ENCODE assay signal across 10 mouse cellular contexts in the genomic region with DNA sequence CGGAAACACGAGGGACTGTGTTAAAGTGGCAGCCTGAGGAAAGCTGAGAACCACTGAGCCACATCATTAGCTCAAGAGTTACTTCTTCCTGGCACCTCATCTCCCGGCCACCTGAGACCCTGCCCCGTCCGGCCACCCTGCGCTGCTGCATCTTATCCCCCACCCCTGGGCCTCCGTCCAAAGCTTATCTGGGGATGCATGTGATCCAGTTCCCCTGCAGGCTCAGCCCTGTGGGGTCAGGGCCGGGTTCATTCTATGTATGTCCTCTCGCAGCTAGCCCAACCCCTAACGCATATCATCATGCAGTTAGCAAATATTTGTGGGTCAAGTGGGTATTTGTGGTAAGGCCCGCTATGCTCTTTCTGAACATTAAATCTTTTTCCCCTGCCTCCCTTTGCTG. TPM values are rescaled to one million over a fixed set of nuclear protein-coding genes. Genes with fewer than 3 reads are reported as not detected.
A peak's percentile ranks its signal among the peaks of the same experiment; 100 is the strongest.
DNase-seq lines count a peak whose midpoint lies in the region; ATAC-seq and TF ChIP-seq lines count a peak whose summit lies in the region.
"Had no signal": no experiment of that assay in that cellular context is flagged by ENCODE, and none has a peak within 500 bp of the region (broad histone marks: within the 10 kb centered on the region; RNA-seq: fewer than 3 reads in every experiment).

No protein-coding gene starts in this region.

- H3K4me2 ChIP-seq in hindbrain, embryonic 14.5 days (replicated peaks): no peak overlapping the region
- peak overlapping the region; percentile 54 for H3K4me2 ChIP-seq in liver, embryonic 13.5 days
- H3K4me2 ChIP-seq in midbrain, embryonic 16.5 days (ENCODE audit: low read length): no peak overlapping the region
- H3K4me2 ChIP-seq in hindbrain, postnatal 0 days (ENCODE audit: low read depth, low read length): no peak overlapping the region

- H3K4me1 ChIP-seq in hindbrain, embryonic 14.5 days (replicated peaks; ENCODE audit: control insufficient read depth, insufficient read depth, low read length): peaks cover 17% of the 10 kb centered on the region; the same call in 1 of the 2 replicates
- H3K4me1 ChIP-seq in hindbrain, embryonic 10.5 days (replicated peaks): peaks cover 43% of the 10 kb centered on the region
- peaks cover 52% of the 10 kb centered on the region for H3K4me1 ChIP-seq in heart, embryonic 10.5 days
- peaks cover 63% of the 10 kb centered on the region for H3K4me1 ChIP-seq in liver, embryonic 13.5 days (replicated peaks)
- peaks cover 16% of the 10 kb centered on the region for H3K4me1 ChIP-seq in midbrain, embryonic 16.5 days (ENCODE audit: control insufficient read depth, insufficient read depth, low read length)
- peaks cover 16% of the 10 kb centered on the region for H3K4me1 ChIP-seq in hindbrain, postnatal 0 days (ENCODE audit: insufficient read depth, low read length)

- WGBS in hindbrain, embryonic 14.5 days: 58% methylated on average over 11 of the region's 11 CpGs
- 77% methylated on average over 11 of the region's 11 CpGs for WGBS in hindbrain, embryonic 10.5 days
- 25% methylated on average over 11 of the region's 11 CpGs for WGBS in heart, embryonic 10.5 days
- 17% methylated on average over 11 of the region's 11 CpGs for WGBS in liver, embryonic 13.5 days (ENCODE audit: insufficient replicate concordance)
- WGBS in midbrain, embryonic 16.5 days: 66% methylated on average over 11 of the region's 11 CpGs
- WGBS in hindbrain, postnatal 0 days: 63% methylated on average over 11 of the region's 11 CpGs

- no peak for ATAC-seq in hindbrain, embryonic 14.5 days (ENCODE audit: low FRiP score)
- ATAC-seq in liver, embryonic 13.5 days (ENCODE audit: low read depth): peak; percentile 54
- no peak for ATAC-seq in erythroid progenitor cell, adult 5-6 weeks (replicated peaks; ENCODE audit: low FRiP score, poor library complexity, severe bottlenecking)
- ATAC-seq in midbrain, embryonic 16.5 days: no peak
- no peak for ATAC-seq in hindbrain, postnatal 0 days

- no peaks in the 10 kb centered on the region for H3K9me3 ChIP-seq in hindbrain, embryonic 14.5 days (ENCODE audit: control insufficient read depth, low read length)
- no peaks in the 10 kb centered on the region for H3K9me3 ChIP-seq in hindbrain, embryonic 10.5 days
- H3K9me3 ChIP-seq in heart, embryonic 10.5 days: no peaks in the 10 kb centered on the region
- H3K9me3 ChIP-seq in liver, embryonic 13.5 days (replicated peaks): no peaks in the 10 kb centered on the region
- no peaks in the 10 kb centered on the region for H3K9me3 ChIP-seq in midbrain, embryonic 16.5 days (replicated peaks; ENCODE audit: control insufficient read depth, low read length, poor library complexity, severe bottlenecking)
- no peaks in the 10 kb centered on the region for H3K9me3 ChIP-seq in hindbrain, postnatal 0 days (ENCODE audit: low read length)

- no peak overlapping the region for H3K27ac ChIP-seq in hindbrain, embryonic 14.5 days
- H3K27ac ChIP-seq in hindbrain, embryonic 10.5 days: no peak overlapping the region
- peak overlapping the region; percentile 84 for H3K27ac ChIP-seq in heart, embryonic 10.5 days
- peak overlapping the region; percentile 80 for H3K27ac ChIP-seq in liver, embryonic 13.5 days
- no peak overlapping the region for H3K27ac ChIP-seq in midbrain, embryonic 16.5 days (ENCODE audit: low read length)
- no peak overlapping the region for H3K27ac ChIP-seq in hindbrain, postnatal 0 days

- no peak for TF ChIP-seq CTCF in hindbrain, postnatal 0 days (IDR thresholded peaks at IDR 0.05; ENCODE audit: low read depth)

- no peak for DNase-seq in hindbrain, embryonic 14.5 days (ENCODE audit: low spot score)
- DNase-seq in hindbrain, embryonic 10.5 days (ENCODE audit: low spot score): no peak
- peak; percentile 56 for DNase-seq in NIH3T3 (ENCODE audit: low read depth)
- DNase-seq in heart, embryonic 10.5 days (ENCODE audit: low spot score): peak; percentile 87
- peak; percentile 47 for DNase-seq in liver, embryonic 13.5 days
- DNase-seq in hindbrain, postnatal 0 days (ENCODE audit: low spot score): no peak
- DNase-seq: cerebellum, adult 9-11 months had no signal

- no peaks in the 10 kb centered on the region for H3K36me3 ChIP-seq in hindbrain, embryonic 14.5 days (replicated peaks; ENCODE audit: control insufficient read depth, insufficient read depth)
- 0 out of 2 replicates have a peak, but pooled peaks cover 2% of the 10 kb centered on the region for H3K36me3 ChIP-seq in hindbrain, embryonic 10.5 days
- peaks cover 2% of the 10 kb centered on the region; the same call in 1 of the 2 replicates for H3K36me3 ChIP-seq in heart, embryonic 10.5 days
- no peaks in the 10 kb centered on the region for H3K36me3 ChIP-seq in liver, embryonic 13.5 days
- H3K36me3 ChIP-seq in midbrain, embryonic 16.5 days (ENCODE audit: control insufficient read depth, insufficient read depth, low read length): no peaks in the 10 kb centered on the region
- no peaks in the 10 kb centered on the region for H3K36me3 ChIP-seq in hindbrain, postnatal 0 days (ENCODE audit: insufficient read depth, low read length)

- H3K27me3 ChIP-seq in hindbrain, embryonic 14.5 days (ENCODE audit: control insufficient read depth, insufficient read depth, low read length): no peaks in the 10 kb centered on the region
- no peaks in the 10 kb centered on the region for H3K27me3 ChIP-seq in hindbrain, embryonic 10.5 days (ENCODE audit: insufficient read depth, poor library complexity, severe bottlenecking)
- no peaks in the 10 kb centered on the region for H3K27me3 ChIP-seq in heart, embryonic 10.5 days (ENCODE audit: insufficient read depth, poor library complexity, severe bottlenecking)
- H3K27me3 ChIP-seq in liver, embryonic 13.5 days: no peaks in the 10 kb centered on the region
- H3K27me3 ChIP-seq in midbrain, embryonic 16.5 days (ENCODE audit: control insufficient read depth, insufficient read depth, low read depth, low read length): no peaks in the 10 kb centered on the region
- no peaks in the 10 kb centered on the region for H3K27me3 ChIP-seq in hindbrain, postnatal 0 days (ENCODE audit: insufficient read depth, low read length)

- no peak overlapping the region for H3K4me3 ChIP-seq in hindbrain, embryonic 14.5 days (replicated peaks; ENCODE audit: low read length)
- no peak overlapping the region for H3K4me3 ChIP-seq in hindbrain, embryonic 10.5 days
- H3K4me3 ChIP-seq in heart, embryonic 10.5 days: peak overlapping the region; percentile 35; the same call in 1 of the 2 replicates
- peak overlapping the region; percentile 12; the same call in 1 of the 2 replicates for H3K4me3 ChIP-seq in liver, embryonic 13.5 days (replicated peaks)
- no peak overlapping the region for H3K4me3 ChIP-seq in midbrain, embryonic 16.5 days (ENCODE audit: low read depth, low read length)
- no peak overlapping the region for H3K4me3 ChIP-seq in hindbrain, postnatal 0 days (ENCODE audit: low read length)

- H3K9ac ChIP-seq in hindbrain, embryonic 14.5 days: peak overlapping the region; percentile 5; the same call in 1 of the 2 replicates
- H3K9ac ChIP-seq in liver, embryonic 13.5 days: peak overlapping the region; percentile 48
- H3K9ac ChIP-seq in midbrain, embryonic 16.5 days (ENCODE audit: low read depth, low read length): no peak overlapping the region
- H3K9ac ChIP-seq in hindbrain, postnatal 0 days (replicated peaks; ENCODE audit: low read length): no peak overlapping the region

RNA-seq across cellular contexts. Expression of gene Nipsnap2, which starts 4.4 kb away (rescaled TPM):
- polyA plus RNA-seq in hindbrain, embryonic 14.5 days (2014; fragmentation: Nextera tagmentation; extraction: Ambion mirVana): 83.9 and 89.1 TPM in 2 replicates
- polyA plus RNA-seq in hindbrain, embryonic 10.5 days (2016; fragmentation: Nextera tagmentation; extraction: Ambion mirVana): 73.4 and 74.3 TPM in 2 replicates
- polyA plus RNA-seq in heart, embryonic 10.5 days (2016; fragmentation: Nextera tagmentation; extraction: Ambion mirVana): 140 and 220 TPM in 2 replicates
- polyA plus RNA-seq in liver, embryonic 13.5 days (2015; fragmentation: Nextera tagmentation; extraction: Ambion mirVana): 28.4 and 29.7 TPM in 2 replicates
- 9.7 and 13.8 TPM in 2 replicates for total RNA-seq in erythroid progenitor cell, adult 5-6 weeks (2015; ENCODE audit: low replicate concordance)
- total RNA-seq in erythroid progenitor cell, adult 5-6 weeks (2017; ENCODE audit: low replicate concordance): 1.7 and 14.9 TPM in 2 replicates
- 87.7 and 90.4 TPM in 2 replicates for polyA plus RNA-seq in midbrain, embryonic 16.5 days (2015; fragmentation: Nextera tagmentation; extraction: Ambion mirVana)
- 72.3 and 75.7 TPM in 2 replicates for total RNA-seq in hindbrain, postnatal 0 days (2014; rRNA removed)
- 115 and 125 TPM in 2 replicates for polyA plus RNA-seq in hindbrain, postnatal 0 days (2015; fragmentation: Nextera tagmentation; extraction: Ambion mirVana)

RNA-seq across cellular contexts. Expression of gene Mrps17, which starts 14.0 kb away (rescaled TPM):
- 169 and 184 TPM in 2 replicates for polyA plus RNA-seq in hindbrain, embryonic 14.5 days (2014; fragmentation: Nextera tagmentation; extraction: Ambion mirVana)
- 183 and 185 TPM in 2 replicates for polyA plus RNA-seq in hindbrain, embryonic 10.5 days (2016; fragmentation: Nextera tagmentation; extraction: Ambion mirVana)
- polyA plus RNA-seq in heart, embryonic 10.5 days (2016; fragmentation: Nextera tagmentation; extraction: Ambion mirVana): 162 and 176 TPM in 2 replicates
- polyA plus RNA-seq in liver, embryonic 13.5 days (2015; fragmentation: Nextera tagmentation; extraction: Ambion mirVana): 131 and 133 TPM in 2 replicates
- total RNA-seq in erythroid progenitor cell, adult 5-6 weeks (2015; ENCODE audit: low replicate concordance): 54.9 and 95.9 TPM in 2 replicates
- 31.1 and 45.7 TPM in 2 replicates for total RNA-seq in erythroid progenitor cell, adult 5-6 weeks (2017; ENCODE audit: low replicate concordance)
- 167 and 170 TPM in 2 replicates for polyA plus RNA-seq in midbrain, embryonic 16.5 days (2015; fragmentation: Nextera tagmentation; extraction: Ambion mirVana)
- 112 and 113 TPM in 2 replicates for total RNA-seq in hindbrain, postnatal 0 days (2014; rRNA removed)
- 156 and 157 TPM in 2 replicates for polyA plus RNA-seq in hindbrain, postnatal 0 days (2015; fragmentation: Nextera tagmentation; extraction: Ambion mirVana)

RNA-seq across cellular contexts. Expression of gene Sept14, which starts 21.0 kb away (rescaled TPM):
- polyA plus RNA-seq in hindbrain, embryonic 14.5 days (2014; fragmentation: Nextera tagmentation; extraction: Ambion mirVana): not detected in 2 replicates
- polyA plus RNA-seq in hindbrain, embryonic 10.5 days (2016; fragmentation: Nextera tagmentation; extraction: Ambion mirVana): not detected in 2 replicates
- polyA plus RNA-seq in heart, embryonic 10.5 days (2016; fragmentation: Nextera tagmentation; extraction: Ambion mirVana): not detected in 2 replicates
- polyA plus RNA-seq in liver, embryonic 13.5 days (2015; fragmentation: Nextera tagmentation; extraction: Ambion mirVana): not detected in 2 replicates
- not detected in 2 replicates for total RNA-seq in erythroid progenitor cell, adult 5-6 weeks (2015; ENCODE audit: low replicate concordance)
- not detected in 2 replicates for total RNA-seq in erythroid progenitor cell, adult 5-6 weeks (2017; ENCODE audit: low replicate concordance)
- polyA plus RNA-seq in midbrain, embryonic 16.5 days (2015; fragmentation: Nextera tagmentation; extraction: Ambion mirVana): not detected in 2 replicates
- total RNA-seq in hindbrain, postnatal 0 days (2014; rRNA removed): not detected in 2 replicates
- polyA plus RNA-seq in hindbrain, postnatal 0 days (2015; fragmentation: Nextera tagmentation; extraction: Ambion mirVana): not detected in 2 replicates
- total RNA-seq: left cerebral cortex, postnatal 10 days had no signal

RNA-seq across cellular contexts. Expression of gene Psph, which starts 58.0 kb away (rescaled TPM):
- polyA plus RNA-seq in hindbrain, embryonic 14.5 days (2014; fragmentation: Nextera tagmentation; extraction: Ambion mirVana): 31.3 and 33.6 TPM in 2 replicates
- polyA plus RNA-seq in hindbrain, embryonic 10.5 days (2016; fragmentation: Nextera tagmentation; extraction: Ambion mirVana): 40.2 and 40.5 TPM in 2 replicates
- 36.3 and 55.4 TPM in 2 replicates for polyA plus RNA-seq in heart, embryonic 10.5 days (2016; fragmentation: Nextera tagmentation; extraction: Ambion mirVana)
- 82.6 and 91.1 TPM in 2 replicates for polyA plus RNA-seq in liver, embryonic 13.5 days (2015; fragmentation: Nextera tagmentation; extraction: Ambion mirVana)
- 18.0 and 24.7 TPM in 2 replicates for total RNA-seq in erythroid progenitor cell, adult 5-6 weeks (2015; ENCODE audit: low replicate concordance)
- total RNA-seq in erythroid progenitor cell, adult 5-6 weeks (2017; ENCODE audit: low replicate concordance): 1.9 and 16.4 TPM in 2 replicates
- polyA plus RNA-seq in midbrain, embryonic 16.5 days (2015; fragmentation: Nextera tagmentation; extraction: Ambion mirVana): 31.1 TPM in 2 replicates
- total RNA-seq in hindbrain, postnatal 0 days (2014; rRNA removed): 28.3 and 31.0 TPM in 2 replicates
- polyA plus RNA-seq in hindbrain, postnatal 0 days (2015; fragmentation: Nextera tagmentation; extraction: Ambion mirVana): 55.3 and 58.1 TPM in 2 replicates

RNA-seq across cellular contexts. Expression of gene Zfp11, which starts 59.4 kb away (rescaled TPM):
- polyA plus RNA-seq in hindbrain, embryonic 14.5 days (2014; fragmentation: Nextera tagmentation; extraction: Ambion mirVana): 6.6 and 6.8 TPM in 2 replicates
- 6.5 and 6.8 TPM in 2 replicates for polyA plus RNA-seq in hindbrain, embryonic 10.5 days (2016; fragmentation: Nextera tagmentation; extraction: Ambion mirVana)
- 5.0 and 5.2 TPM in 2 replicates for polyA plus RNA-seq in heart, embryonic 10.5 days (2016; fragmentation: Nextera tagmentation; extraction: Ambion mirVana)
- polyA plus RNA-seq in liver, embryonic 13.5 days (2015; fragmentation: Nextera tagmentation; extraction: Ambion mirVana): 0.73 and 0.94 TPM in 2 replicates
- total RNA-seq in erythroid progenitor cell, adult 5-6 weeks (2015; ENCODE audit: low replicate concordance): 1.3 TPM in 1 of 2 replicates, not detected in the other
- 0.08 and 0.26 TPM in 2 replicates for total RNA-seq in erythroid progenitor cell, adult 5-6 weeks (2017; ENCODE audit: low replicate concordance)
- polyA plus RNA-seq in midbrain, embryonic 16.5 days (2015; fragmentation: Nextera tagmentation; extraction: Ambion mirVana): 8.1 and 9.3 TPM in 2 replicates
- 3.3 and 4.7 TPM in 2 replicates for total RNA-seq in hindbrain, postnatal 0 days (2014; rRNA removed)
- polyA plus RNA-seq in hindbrain, postnatal 0 days (2015; fragmentation: Nextera tagmentation; extraction: Ambion mirVana): 3.2 and 3.4 TPM in 2 replicates

Comparison
In these comparisons a context has a peak if more than half of its experiments do, and no peak if none do; other contexts are left out.
1. H3K9ac ChIP-seq: peak in hindbrain, embryonic 14.5 days (single experiment) and liver, embryonic 13.5 days (single experiment); none in midbrain, embryonic 16.5 days (single experiment) and hindbrain, postnatal 0 days (single experiment).
2. DNase-seq: peak in NIH3T3 (single experiment), heart, embryonic 10.5 days (single experiment) and liver, embryonic 13.5 days (single experiment); none in hindbrain, embryonic 14.5 days (single experiment), hindbrain, embryonic 10.5 days (single experiment) and hindbrain, postnatal 0 days (single experiment).
3. H3K27ac ChIP-seq: peak in heart, embryonic 10.5 days (single experiment) and liver, embryonic 13.5 days (single experiment); none in hindbrain, embryonic 14.5 days (single experiment), hindbrain, embryonic 10.5 days (single experiment), midbrain, embryonic 16.5 days (single experiment) and hindbrain, postnatal 0 days (single experiment).
4. H3K4me3 ChIP-seq: peak in heart, embryonic 10.5 days (single experiment) and liver, embryonic 13.5 days (single experiment); none in hindbrain, embryonic 14.5 days (single experiment), hindbrain, embryonic 10.5 days (single experiment), midbrain, embryonic 16.5 days (single experiment) and hindbrain, postnatal 0 days (single experiment).